Mouse (Mus musculus) megakaryocyte-erythroid progenitor cell, adult 5-6 weeks (primary cell): ENCODE data around the gene Arhgef12. TPM values are rescaled to one million over a fixed set of nuclear protein-coding genes. Genes with fewer than 3 reads are reported as not detected.

ENCODE experiments used
- ATAC-seq: replicated peaks from 2 replicates; pipeline ENCODE4 v1.8.0; 2016; ENCODE audit warnings: mild to moderate bottlenecking, inconsistent platforms; ENCODE audit not compliant: severe bottlenecking, poor library complexity, low FRiP score, low TSS enrichment
- total RNA-seq, 2 experiments: library from RNA; stranded (forward) in 1 of 2; stranded (reverse) in 1 of 2; fragments of 200-1000, 215-1000 nt in 1 of 2; fragments of >200 nt in 1 of 2; fragmentation: Nextera tagmentation in 1 of 2; gene quantifications; 2 replicates each; pipeline ENCODE4 v1.2.3; 2014 to 2017

Gene Arhgef12
- total RNA-seq, 2 experiments from 2014 or later = 18.5 to 34.6 TPM

- no peak for ATAC-seq
These were observed 3.4 kb upstream of the Arhgef12 start for GRCm38 (mm10) chr9:43110286-43110980.

GRCm38 (mm10) chr9:43109125-43109524 is 2.1 kb upstream of the Arhgef12 start:
- no peak for ATAC-seq

DNA sequence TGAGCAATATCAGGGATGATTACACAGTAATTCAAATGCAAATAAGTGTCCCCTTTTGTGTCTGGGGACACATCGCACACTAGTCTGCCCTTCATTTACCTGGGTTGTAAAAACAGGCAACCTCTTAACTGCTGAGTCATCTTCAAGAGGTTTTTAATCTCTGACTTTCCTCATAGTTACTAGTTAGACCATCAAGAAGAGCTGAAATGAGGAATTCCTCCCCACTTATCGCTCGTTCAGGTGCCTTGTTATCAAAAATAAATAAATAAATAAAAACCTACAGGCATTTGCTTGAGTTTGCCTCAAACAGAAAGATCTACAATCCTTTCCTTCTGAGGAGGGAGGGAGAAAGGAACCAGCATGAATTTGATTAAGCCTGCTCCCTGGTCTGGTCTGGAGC is 1.7 kb upstream of the Arhgef12 start:
- ATAC-seq = no peak

- no peak for ATAC-seq
These were observed 1.0 kb upstream of the Arhgef12 start for GRCm38 (mm10) chr9:43108081-43108480.

GRCm38 (mm10) chr9:43107555-43107954 is 516 bp upstream of the Arhgef12 start:
- ATAC-seq = no peak

DNA sequence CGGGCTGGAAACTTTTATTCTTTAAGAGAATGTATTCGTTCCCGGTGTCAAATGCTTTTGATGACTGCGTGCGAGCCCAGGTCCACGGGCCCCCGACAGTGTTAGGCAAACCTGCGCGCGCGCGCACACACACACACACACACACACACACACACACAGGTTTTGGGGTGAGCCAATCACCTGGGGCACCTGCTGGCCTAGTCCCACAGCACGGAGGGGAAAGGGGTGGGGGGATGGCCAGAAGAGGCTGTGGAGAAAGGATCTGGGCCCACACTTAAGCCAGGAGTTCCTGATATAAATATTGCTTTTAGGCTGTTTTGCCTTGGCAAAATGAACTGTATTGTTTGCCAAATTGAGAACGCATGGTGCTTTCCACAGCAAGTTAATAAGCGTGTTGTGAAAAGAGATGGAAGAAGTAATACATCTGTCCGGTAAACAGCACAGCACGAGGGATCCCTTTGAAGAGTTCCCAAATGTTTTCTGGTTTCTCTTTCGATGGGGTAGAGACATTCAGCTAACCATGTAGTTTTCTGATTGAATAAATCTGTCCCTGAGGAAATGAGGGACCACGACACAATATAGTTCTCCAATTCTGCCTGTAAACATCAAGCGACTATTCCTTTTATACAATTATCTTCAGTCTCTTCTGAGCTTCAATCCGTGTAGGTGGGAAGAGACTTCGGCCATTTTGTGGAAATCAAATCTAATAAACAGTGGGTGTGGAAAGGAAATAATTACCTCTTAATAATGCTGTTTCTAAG is 433 bp downstream of the Arhgef12 start:
- ATAC-seq = no peak

DNA sequence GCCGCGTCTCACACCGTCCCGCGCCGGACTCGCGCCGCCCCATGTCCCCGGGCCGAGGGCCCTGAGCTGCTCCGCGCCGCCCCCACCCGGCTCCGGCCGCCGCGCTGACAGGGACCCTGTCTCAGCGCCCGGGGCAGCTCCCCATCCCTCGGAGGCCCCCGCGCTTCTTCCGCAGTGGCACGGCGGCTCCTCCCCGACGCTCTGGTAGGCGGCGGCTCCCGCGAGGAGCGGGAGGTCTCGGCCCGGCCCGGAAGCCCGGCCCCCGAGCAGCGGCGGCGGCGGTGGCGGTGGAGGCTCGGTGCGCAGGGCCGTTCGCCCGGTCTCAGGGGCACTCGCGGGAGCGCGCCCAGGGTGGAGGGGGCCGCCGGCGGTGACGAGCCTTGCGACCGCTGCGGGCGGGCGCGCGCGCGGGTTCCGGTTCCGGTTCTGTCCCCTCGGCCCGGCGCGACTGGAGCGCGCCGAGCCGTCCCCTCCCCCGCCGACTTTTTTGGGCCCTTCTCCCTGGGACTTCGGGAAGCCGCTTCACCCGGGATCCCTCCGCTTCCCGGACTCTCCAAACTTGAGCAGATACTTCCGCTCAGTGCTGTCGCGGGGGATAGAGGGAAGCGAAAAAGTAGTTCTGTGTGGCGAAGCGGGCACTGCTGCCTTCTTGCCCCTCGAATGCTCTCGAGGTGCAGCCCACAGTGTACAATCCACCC is 1.2 kb downstream of the Arhgef12 start:
- ATAC-seq = peak; percentile 43

GRCm38 (mm10) chr9:43104873-43105663 is 2.0 kb downstream of the Arhgef12 start:
- no peak for ATAC-seq

DNA sequence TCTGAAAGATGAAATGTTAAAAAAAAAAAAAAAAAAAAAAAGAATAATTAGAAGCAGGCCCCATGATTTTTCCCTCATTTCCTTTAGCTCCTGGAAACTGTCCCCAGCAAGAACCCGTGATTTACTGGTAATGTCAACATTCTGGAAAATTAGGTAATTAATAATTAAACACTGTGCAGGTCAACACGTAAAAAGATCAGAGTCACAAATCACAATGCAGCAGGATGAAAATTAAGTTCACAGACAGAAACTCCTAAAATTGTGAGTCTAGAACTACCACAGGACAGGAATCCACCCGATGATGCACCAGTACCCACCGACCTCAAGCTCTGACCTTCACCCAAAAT is 2.5 kb downstream of the Arhgef12 start:
- ATAC-seq = no peak

DNA sequence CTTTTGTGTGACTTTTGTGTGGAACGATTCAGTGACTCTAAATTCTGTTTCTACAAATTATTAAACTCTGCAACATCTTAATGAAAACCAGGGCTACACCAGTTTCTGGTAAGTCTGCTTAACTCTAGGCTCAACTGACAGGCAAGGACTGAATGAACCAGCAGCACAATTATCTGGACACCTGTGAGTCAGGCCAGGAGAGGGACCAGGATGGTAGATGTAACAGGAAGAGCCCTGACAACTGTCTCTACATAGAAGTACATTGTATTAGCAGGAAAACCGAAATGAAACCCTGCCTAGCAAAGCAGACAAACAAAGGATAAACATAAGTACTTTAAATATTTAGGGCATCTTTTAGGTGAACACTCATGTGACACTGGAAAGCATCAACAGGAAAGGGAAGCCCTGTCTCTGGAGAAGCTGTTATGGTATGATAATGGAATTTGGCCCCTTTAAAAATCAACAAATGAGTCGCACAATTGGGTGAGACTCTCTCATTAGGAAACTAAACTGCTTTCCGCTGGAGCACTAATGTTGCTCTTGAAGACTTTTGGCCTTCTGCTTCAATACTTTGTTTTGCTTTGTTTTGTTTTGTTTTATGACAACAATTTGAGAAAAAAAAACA is 3.3 kb downstream of the Arhgef12 start:
- ATAC-seq = no peak

- ATAC-seq = no peak
These were observed 4.1 kb downstream of the Arhgef12 start for GRCm38 (mm10) chr9:43102931-43103330.

GRCm38 (mm10) chr9:43101936-43102595 is 5.0 kb downstream of the Arhgef12 start:
- peak; percentile 90 for ATAC-seq

- ATAC-seq = no peak
These were observed 8.1 kb downstream of the Arhgef12 start for GRCm38 (mm10) chr9:43098922-43099321.

DNA sequence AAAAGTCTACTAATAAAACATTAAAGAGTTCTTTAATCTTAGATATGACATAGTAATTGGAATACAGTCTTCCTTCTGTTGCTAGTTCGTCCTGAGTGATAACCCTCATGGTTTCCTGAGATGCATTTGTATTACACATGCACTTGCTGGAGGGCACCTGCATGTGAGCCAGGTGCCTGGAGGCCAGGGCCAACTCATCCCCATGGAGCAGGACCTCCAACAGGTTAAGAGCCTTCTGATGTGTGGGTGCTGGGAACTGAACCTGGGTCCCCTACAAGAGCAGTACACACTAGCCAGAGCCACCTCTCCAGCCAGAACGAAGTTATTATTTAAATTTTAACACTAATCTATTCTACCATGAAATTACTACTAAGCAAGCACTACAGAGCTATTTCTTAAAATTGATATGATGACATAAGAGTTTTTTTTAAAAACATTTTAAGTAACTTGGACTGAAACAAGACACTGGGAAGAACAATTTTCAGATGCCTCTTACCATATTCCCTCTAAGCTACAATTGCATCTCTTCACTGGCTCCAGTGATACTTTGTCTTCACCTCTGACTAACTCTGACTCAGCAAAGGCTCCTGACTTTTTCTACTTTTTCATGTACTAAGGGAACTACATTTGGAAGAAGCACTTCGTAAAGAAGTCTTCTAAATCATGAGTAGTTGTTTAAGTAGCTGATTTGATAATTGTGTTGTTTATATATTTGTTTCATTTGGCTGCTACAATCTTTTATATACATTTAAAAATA is 9.1 kb downstream of the Arhgef12 start:
- ATAC-seq = no peak

DNA sequence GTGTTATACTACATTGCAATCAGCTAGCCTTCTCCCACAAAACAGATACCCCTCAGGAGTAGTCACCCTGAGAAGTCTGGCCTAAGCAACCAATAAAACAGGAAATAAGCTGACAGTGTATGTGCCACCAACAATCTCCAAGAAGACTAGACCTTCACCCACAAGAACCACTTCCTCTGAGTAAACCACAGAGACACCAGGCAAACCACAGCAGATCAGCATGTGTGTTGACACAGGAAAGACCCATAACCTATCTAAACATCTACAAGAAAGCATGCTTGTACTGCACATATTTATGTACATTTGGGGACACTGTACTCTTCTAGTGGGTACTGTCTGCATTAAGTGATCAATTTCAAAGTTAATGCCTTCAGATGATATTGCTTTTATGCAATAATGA is 10.7 kb downstream of the Arhgef12 start:
- peak; percentile 71 for ATAC-seq

GRCm38 (mm10) chr9:43094828-43095227 is 12.2 kb downstream of the Arhgef12 start:
- ATAC-seq = no peak

- ATAC-seq = no peak
These were observed 13.2 kb downstream of the Arhgef12 start for GRCm38 (mm10) chr9:43093803-43094202.

DNA sequence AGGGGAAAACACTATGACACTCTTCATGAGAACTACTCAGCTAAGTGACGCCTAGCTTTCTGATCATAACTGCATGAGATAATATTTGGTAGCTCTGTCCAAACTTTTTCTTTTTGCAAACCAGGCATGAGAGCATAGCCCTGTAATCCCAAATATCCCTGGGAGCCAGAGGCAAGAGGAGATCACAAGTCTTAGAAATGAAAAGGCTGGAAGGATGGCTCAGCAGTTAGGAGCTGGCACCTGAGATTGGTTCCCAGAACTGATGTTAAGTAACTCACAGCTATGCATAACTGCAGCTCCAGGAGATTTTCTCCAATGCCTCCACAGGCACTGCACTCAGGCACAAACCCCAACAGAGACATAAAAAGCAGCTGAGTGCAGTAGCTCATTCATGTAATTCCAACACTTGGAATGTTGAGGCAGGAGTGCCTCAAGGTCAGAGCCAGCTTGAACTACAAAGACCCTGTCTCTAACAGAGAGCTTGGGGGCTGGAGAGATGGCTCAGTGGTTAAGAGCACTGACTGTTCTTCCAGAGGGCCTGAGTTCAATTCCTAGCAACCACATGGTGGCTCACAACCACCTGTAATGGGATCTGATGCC is 21.3 kb downstream of the Arhgef12 start:
- ATAC-seq = no peak
